Mouse (Mus musculus): ENCODE data around the gene Prpsap1. TPM values are rescaled to one million over a fixed set of nuclear protein-coding genes. Genes with fewer than 3 reads are reported as not detected.

The Prpsap1 gene
- polyA plus RNA-seq, 1 experiment, result not detected

DNA sequence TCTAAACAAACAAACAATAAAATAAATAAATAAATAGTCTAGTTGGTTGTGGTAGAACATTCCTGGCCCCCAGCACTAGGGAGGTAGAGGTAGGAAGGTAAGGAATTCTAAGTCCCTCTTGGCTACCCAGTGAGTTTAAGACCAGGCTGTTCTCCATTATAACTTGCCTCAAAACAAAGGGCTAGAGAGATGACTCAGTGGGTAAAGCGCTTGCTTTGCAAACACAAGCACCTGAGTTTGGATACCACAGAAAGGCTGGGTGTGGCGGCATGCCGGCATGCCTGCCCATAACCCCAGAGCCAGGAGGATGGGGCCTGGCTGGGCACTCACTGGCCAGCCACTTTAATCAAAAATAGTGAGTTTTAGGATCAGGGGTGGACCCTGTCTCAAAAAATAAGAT is 28.0 kb upstream of the Prpsap1 start:
- H3K27ac ChIP-seq (ENCODE audit: insufficient read depth, low read depth, low read length), result no peak overlapping the region
- 84% methylated on average over 3 of the region's 3 CpGs for WGBS
- TF ChIP-seq POLR2A (IDR thresholded peaks at IDR 0.05; ENCODE audit: insufficient read depth, low read depth, low read length), result no peak
- no peak for TF ChIP-seq CTCF (IDR thresholded peaks at IDR 0.05; ENCODE audit: insufficient read depth, low read depth, low read length)
- no peak overlapping the region for H3K4me3 ChIP-seq (ENCODE audit: insufficient read depth, low read depth, low read length)
- peaks cover 24% of the 10 kb centered on the region for H3K4me1 ChIP-seq (ENCODE audit: control insufficient read depth, insufficient read depth, low read length)

DNA sequence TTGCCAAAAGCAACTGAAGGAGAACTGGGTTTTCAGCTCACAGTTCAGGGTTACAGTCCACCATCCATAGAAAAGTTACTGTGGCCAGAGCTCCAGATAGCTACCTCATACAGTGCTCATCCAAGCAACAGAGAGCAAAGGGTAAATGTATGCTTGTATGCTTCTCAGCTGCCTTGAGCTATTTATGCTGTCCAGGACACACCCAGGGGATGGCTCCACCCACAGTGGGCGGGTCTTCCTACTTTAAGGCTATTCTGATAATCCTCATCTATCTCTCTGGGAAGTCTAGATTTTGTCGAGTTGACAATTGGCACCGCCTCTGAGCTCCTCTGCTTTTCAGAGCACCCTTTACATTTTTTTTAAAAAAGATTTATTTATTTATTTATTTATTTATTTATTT is 27.1 kb upstream of the Prpsap1 start:
- no peak overlapping the region for H3K27ac ChIP-seq (ENCODE audit: insufficient read depth, low read depth, low read length)
- TF ChIP-seq CTCF (IDR thresholded peaks at IDR 0.05; ENCODE audit: insufficient read depth, low read depth, low read length) (no peak), POLR2A (IDR thresholded peaks at IDR 0.05; ENCODE audit: insufficient read depth, low read depth, low read length) (no peak)
- H3K4me1 ChIP-seq (ENCODE audit: control insufficient read depth, insufficient read depth, low read length), result peaks cover 24% of the 10 kb centered on the region
- no peak overlapping the region for H3K4me3 ChIP-seq (ENCODE audit: insufficient read depth, low read depth, low read length)
- WGBS, result 66% methylated on average over 3 of the region's 3 CpGs

DNA sequence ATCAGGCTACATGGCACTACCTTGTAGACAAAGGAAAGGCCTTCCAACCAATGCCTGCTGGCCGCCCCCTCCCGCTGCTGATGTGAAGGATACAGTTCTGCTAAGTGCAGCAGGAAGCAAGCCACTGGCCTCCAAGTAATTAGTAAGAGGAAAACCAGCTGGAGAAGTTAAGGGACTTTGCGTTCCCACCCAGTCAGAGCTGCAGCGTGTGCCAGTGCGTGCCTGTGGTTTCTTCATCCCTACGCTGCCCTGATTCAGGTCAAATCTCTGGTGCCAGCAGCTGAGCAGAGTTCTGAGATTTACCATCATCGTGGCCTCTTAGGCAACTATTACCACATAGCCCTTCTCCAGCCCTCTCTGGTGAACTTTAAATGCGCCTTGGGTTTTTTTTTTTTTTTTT is 24.5 kb upstream of the Prpsap1 start:
- WGBS, result 54% methylated on average over 8 of the region's 8 CpGs
- TF ChIP-seq CTCF (IDR thresholded peaks at IDR 0.05; ENCODE audit: insufficient read depth, low read depth, low read length) (no peak), POLR2A (IDR thresholded peaks at IDR 0.05; ENCODE audit: insufficient read depth, low read depth, low read length) (no peak)
- Histone ChIP-seq H3K27ac (ENCODE audit: insufficient read depth, low read depth, low read length) (no peak overlapping the region), H3K4me3 (ENCODE audit: insufficient read depth, low read depth, low read length) (no peak overlapping the region), H3K4me1 (ENCODE audit: control insufficient read depth, insufficient read depth, low read length) (peaks cover 25% of the 10 kb centered on the region)

DNA sequence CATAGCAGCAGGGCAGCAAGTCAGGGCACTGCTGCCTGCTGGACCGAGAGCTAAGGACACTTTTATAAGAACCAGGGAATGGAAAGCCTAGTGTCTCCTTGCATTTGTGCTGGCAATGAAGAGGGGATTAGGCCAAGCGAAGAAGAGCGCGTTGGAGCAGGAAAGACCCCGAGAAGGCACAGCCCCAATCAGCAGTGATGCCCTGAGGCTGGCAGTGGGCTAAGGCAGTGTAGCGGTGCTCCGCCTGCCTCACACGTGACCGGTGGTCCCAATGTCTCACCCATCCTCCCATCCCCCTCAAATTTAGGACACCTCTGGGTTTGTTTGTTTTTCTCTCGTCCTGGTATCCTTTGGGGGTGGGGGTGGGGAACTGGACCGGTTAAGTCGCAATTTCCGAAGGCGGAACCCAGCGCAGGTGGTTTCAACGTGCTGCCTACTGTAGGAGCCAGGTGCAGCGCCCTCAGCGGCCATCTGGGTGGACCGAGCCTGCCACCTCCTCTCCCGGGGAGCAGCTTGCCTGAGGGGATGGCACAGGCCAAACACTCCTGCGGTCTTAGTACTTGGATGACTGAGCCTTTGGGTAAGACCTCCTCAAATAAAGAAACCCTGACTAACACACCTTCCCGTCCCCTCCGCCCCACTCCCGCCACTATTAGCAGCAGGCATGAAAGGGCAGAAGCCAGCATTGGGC is 21.5 kb upstream of the Prpsap1 start:
- TF ChIP-seq CTCF (IDR thresholded peaks at IDR 0.05; ENCODE audit: insufficient read depth, low read depth, low read length) (no peak), POLR2A (IDR thresholded peaks at IDR 0.05; ENCODE audit: insufficient read depth, low read depth, low read length) (no peak)
- Histone ChIP-seq H3K4me1 (ENCODE audit: control insufficient read depth, insufficient read depth, low read length) (peaks cover 13% of the 10 kb centered on the region), H3K27ac (ENCODE audit: insufficient read depth, low read depth, low read length) (no peak overlapping the region), H3K4me3 (ENCODE audit: insufficient read depth, low read depth, low read length) (no peak overlapping the region)
- 40% methylated on average over 24 of the region's 24 CpGs for whole genome bisulfite sequencing

DNA sequence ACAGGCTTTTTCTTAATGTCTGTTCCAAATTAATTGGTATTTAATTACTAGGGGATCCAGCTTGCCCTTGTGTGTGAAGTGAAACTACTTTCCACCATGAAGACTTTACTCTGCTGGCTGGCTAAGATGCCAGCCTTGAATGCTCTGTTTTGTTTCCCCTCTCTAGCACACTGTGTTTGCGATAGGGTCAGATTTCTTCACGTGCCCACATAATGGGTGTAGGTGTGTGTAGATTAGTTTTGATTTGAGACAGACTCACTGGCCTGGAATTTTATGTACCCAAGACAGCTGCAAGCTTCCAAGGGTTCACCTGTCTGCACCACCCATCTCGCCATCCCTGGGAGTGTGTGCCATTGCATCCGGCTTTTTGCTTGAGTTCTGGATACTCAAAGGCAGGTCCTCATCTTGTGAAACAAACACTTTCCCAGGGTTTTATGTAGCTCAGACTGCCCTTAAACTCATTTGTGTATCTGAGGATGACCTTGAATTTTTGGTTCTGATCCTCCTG is 19.6 kb upstream of the Prpsap1 start:
- TF ChIP-seq POLR2A (IDR thresholded peaks at IDR 0.05; ENCODE audit: insufficient read depth, low read depth, low read length) (no peak), CTCF (IDR thresholded peaks at IDR 0.05; ENCODE audit: insufficient read depth, low read depth, low read length) (no peak)
- Histone ChIP-seq H3K4me3 (ENCODE audit: insufficient read depth, low read depth, low read length) (no peak overlapping the region), H3K4me1 (ENCODE audit: control insufficient read depth, insufficient read depth, low read length) (peaks cover 13% of the 10 kb centered on the region), H3K27ac (ENCODE audit: insufficient read depth, low read depth, low read length) (no peak overlapping the region)
- 63% methylated on average over 4 of the region's 4 CpGs for WGBS

DNA sequence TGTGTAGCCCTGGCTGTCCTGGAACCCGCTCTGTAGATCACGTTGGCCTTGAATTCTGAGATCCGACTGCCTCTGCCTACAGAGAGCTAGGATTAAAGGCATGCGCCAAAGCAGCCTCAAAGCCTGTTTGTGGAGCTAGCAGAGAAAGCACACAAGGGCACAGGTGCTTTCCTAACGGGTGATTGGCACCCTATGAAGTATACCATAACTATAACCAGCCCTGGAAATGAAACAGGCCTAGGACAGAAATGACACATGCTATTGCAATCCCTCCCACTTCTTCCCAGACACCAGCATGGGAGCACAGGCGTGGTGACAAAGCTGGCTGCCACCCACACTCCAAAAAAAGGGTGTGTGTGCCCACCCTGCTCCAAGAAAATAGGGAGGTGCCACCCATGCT is 19.0 kb upstream of the Prpsap1 start:
- Histone ChIP-seq H3K4me1 (ENCODE audit: control insufficient read depth, insufficient read depth, low read length) (peaks cover 9% of the 10 kb centered on the region), H3K27ac (ENCODE audit: insufficient read depth, low read depth, low read length) (no peak overlapping the region), H3K4me3 (ENCODE audit: insufficient read depth, low read depth, low read length) (no peak overlapping the region)
- TF ChIP-seq POLR2A (IDR thresholded peaks at IDR 0.05; ENCODE audit: insufficient read depth, low read depth, low read length), result no peak
- no peak for TF ChIP-seq CTCF (IDR thresholded peaks at IDR 0.05; ENCODE audit: insufficient read depth, low read depth, low read length)
- WGBS, result 73% methylated on average over 6 of the region's 6 CpGs

DNA sequence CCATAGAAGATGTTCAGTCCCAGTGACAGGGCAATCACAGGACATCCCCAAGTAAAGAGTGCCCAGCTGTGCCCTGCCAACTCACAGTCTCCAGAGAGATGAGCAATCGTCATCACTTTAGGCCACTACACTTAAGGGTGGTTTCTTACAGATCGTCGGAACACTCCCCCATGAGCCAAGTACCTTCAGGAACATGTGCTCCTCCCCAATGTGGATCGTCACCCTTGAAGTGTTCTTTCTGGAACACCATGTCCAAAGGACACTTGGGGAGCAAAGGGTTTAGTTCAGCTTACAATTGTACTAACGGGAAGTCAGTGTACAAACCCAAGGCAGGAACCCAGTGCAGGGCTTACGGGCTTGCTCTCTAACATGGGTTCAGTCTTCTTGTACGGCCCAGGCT is 18.2 kb upstream of the Prpsap1 start:
- TF ChIP-seq POLR2A (IDR thresholded peaks at IDR 0.05; ENCODE audit: insufficient read depth, low read depth, low read length), result no peak
- TF ChIP-seq CTCF (IDR thresholded peaks at IDR 0.05; ENCODE audit: insufficient read depth, low read depth, low read length), result no peak
- Histone ChIP-seq H3K4me1 (ENCODE audit: control insufficient read depth, insufficient read depth, low read length) (peaks cover 9% of the 10 kb centered on the region), H3K27ac (ENCODE audit: insufficient read depth, low read depth, low read length) (no peak overlapping the region), H3K4me3 (ENCODE audit: insufficient read depth, low read depth, low read length) (no peak overlapping the region)
- 95% methylated on average over 7 of the region's 7 CpGs for WGBS

DNA sequence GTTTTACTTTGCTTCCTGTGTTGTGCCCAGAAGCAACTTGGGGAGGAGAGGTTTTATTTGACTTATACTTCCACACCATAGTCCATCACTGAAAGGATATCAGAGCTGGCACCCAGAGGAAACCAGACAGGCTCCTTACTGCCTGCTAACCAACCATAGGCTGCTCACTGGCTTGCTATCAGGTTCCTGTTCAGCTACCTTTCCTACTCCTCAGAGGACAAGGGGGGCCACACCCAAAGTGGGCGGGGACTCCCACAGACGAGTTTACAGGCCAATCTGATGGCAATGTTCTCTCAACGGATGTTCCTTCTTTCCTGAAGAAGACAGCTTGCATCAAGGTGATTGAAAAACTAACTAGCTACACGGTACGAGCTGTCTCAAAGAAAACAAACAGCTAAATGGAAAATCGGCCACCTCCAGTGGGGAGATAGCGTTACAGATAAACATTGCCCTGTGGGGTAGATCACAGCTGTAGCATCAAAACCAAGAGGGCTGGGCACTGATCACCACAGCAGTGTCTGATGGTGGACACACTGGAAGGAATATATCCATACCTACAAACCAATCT is 17.4 kb upstream of the Prpsap1 start:
- TF ChIP-seq POLR2A (IDR thresholded peaks at IDR 0.05; ENCODE audit: insufficient read depth, low read depth, low read length) (no peak), CTCF (IDR thresholded peaks at IDR 0.05; ENCODE audit: insufficient read depth, low read depth, low read length) (no peak)
- Histone ChIP-seq H3K27ac (ENCODE audit: insufficient read depth, low read depth, low read length) (no peak overlapping the region), H3K4me1 (ENCODE audit: control insufficient read depth, insufficient read depth, low read length) (peaks cover 9% of the 10 kb centered on the region), H3K4me3 (ENCODE audit: insufficient read depth, low read depth, low read length) (no peak overlapping the region)
- 75% methylated on average over 7 of the region's 7 CpGs for WGBS

DNA sequence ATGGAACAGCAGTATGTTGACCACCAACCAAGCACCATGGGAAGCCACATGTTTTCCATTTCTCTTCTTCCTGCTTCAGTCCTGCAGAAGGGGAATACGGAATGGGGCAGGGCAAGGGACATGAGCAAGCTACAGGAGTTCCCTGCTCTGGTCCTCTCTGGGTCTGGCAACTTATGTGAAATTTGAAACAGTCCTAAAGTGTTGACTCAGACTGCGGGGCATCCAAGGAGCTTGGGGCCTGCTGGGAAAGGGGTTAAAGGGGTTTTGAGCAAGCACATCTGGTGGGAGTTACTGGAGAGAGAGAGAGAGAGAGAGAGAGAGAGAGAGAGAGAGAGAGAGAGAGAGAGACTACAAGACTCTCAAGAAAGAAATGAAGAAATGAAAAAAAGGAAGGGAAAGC is 14.7 kb upstream of the Prpsap1 start:
- no peak overlapping the region for H3K27ac ChIP-seq (ENCODE audit: insufficient read depth, low read depth, low read length)
- WGBS, result 67% methylated on average over 2 of the region's 2 CpGs
- peaks cover 4% of the 10 kb centered on the region for H3K4me1 ChIP-seq (ENCODE audit: control insufficient read depth, insufficient read depth, low read length)
- H3K4me3 ChIP-seq (ENCODE audit: insufficient read depth, low read depth, low read length), result no peak overlapping the region
- TF ChIP-seq CTCF (IDR thresholded peaks at IDR 0.05; ENCODE audit: insufficient read depth, low read depth, low read length) (no peak), POLR2A (IDR thresholded peaks at IDR 0.05; ENCODE audit: insufficient read depth, low read depth, low read length) (no peak)
